Mouse (Mus musculus) megakaryocyte, adult 5-6 weeks (primary cell): ENCODE measurements around the gene Btnl4. TPM values are rescaled to one million over a fixed set of nuclear protein-coding genes. Genes with fewer than 3 reads are reported as not detected.

Experiments
- ATAC-seq: 2 replicates; pipeline ENCODE4 v1.8.0; 2016; ENCODE audit warnings: mild to moderate bottlenecking, inconsistent platforms; ENCODE audit not compliant: poor library complexity, severe bottlenecking
- total RNA-seq, 2 experiments: library from RNA; stranded (forward) in 1 of 2; stranded (reverse) in 1 of 2; fragments of 153-499, 151-499 nt in 1 of 2; fragments of 221-1000, 200-1000 nt in 1 of 2; gene quantifications; 2 replicates each; pipeline versions ENCODE4 v1.2.3 to v1.2.4; 2015 to 2017

Gene Btnl4
- total RNA-seq, 2 experiments from 2014 or later: not detected

DNA sequence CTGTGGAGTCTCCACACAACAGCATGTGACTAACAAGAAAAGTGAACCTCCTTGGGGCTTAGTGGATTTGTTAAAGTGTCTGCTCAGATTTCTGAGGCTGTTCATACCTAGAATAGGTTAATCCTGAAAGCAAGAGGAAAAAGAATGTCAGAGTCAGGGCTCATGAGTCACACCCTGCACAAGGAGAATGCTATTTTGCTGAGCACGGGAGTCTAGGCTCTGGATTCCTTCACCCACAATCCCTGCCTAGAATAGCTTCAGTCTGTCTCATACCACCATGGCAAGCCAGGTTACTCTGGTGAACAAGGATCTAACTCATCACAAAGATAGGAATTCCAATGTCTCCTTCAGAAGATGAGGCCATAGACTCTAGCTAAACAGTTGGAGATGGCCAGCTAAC lies 38.5 kb downstream of the Btnl4 start:
- ATAC-seq: no peak

DNA sequence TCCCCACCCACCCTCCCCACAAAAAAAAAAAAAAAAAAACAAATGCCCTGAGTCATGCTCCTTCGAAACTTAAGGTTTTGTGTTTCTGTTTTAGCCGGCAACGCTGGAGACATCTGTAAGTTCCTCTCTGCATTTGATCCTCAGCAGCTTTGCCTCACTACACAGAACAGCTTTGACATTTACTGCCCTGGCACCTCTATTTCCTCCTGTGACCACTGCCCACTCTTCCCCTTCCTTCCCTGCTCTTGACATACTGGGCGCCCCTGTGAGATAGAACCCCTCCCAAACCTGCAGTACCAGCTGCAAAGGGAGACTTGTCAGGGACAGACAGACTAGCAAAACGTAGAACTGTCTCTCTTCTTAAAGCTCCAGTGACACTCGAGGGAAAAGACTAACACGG lies 39.5 kb downstream of the Btnl4 start:
- ATAC-seq: peak; percentile 54

DNA sequence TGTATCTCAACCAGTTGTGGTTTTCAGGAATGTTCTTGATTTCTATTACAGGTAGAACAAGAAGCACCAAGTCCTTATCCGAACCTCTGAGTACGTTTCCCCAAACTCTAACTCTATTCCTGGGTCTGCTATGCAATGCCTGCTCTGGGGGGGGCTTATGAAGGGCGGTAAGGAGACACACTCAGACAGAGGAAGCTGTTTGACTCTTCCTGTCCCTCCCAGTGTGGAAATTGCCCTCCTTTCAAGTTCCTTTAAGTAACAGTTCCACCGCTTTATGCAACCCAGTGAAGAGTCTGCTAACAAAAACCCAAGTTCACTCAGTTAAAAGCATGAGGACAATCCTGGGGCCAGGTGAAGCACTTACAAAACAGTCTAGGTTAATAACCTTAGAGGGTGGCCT lies 40.0 kb downstream of the Btnl4 start:
- peak; percentile 81 for ATAC-seq

DNA sequence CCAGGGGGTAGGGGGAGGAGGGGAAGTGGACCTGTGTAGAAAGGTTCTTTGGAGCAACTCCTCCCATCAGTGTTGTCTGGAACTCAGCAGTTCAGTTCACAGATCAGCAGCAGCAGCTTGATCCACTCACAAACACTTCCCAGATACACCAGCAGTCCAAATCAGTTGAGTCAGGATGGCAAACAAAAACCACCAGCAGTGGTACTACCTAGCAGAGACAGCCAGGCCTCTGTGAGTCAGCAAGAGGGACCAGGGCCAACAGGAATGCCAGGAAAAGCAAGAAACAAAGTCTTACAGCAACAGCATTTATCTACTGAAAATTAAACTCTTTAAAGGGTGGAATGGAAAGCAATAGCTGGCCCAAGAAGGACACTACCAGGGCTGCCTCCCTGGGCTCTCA lies 49.5 kb downstream of the Btnl4 start:
- no peak for ATAC-seq

DNA sequence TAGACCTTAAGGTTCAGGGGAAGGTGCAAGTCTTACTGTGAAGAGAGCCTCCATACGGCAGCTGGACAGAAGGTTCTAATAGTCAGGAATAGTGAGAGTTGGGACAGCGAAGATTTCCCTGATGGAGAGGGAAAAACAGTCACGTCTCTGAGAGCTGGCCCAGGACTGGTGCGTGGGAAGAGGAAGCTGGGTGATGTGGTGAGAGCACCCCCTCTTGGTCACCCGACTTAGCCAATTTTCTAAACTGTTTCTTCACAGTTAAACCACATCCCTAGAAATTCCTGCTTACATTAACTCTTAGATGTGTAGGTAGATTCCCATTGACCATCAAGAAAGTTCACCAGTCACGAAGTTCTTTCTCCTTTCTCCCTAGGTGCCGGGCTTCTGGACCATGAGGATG lies 57.1 kb downstream of the Btnl4 start:
- peak; percentile 89 for ATAC-seq

Other genes with a start within 250 kb of the Btnl4 start
- 4.2 and 4.7 TPM in 2 replicates for gene H2-Ob, start 238.4 kb downstream of the Btnl4 start, total RNA-seq (2015)
- gene H2-Ob, start 238.4 kb downstream of the Btnl4 start, total RNA-seq (2017): 2.4 and 2.5 TPM in 2 replicates
- 145 and 162 TPM in 2 replicates for gene H2-Ab1, start 219.6 kb downstream of the Btnl4 start, total RNA-seq (2015)
- 136 and 181 TPM in 2 replicates for gene H2-Ab1, start 219.6 kb downstream of the Btnl4 start, total RNA-seq (2017)
- 193 and 213 TPM in 2 replicates for gene H2-Aa, start 189.5 kb downstream of the Btnl4 start, total RNA-seq (2015)
- 91.8 and 109 TPM in 2 replicates for gene H2-Aa, start 189.5 kb downstream of the Btnl4 start, total RNA-seq (2017)
- gene H2-Eb1, start 171.5 kb downstream of the Btnl4 start, total RNA-seq (2015): 35.4 and 38.0 TPM in 2 replicates
- gene H2-Eb1, start 171.5 kb downstream of the Btnl4 start, total RNA-seq (2017): 72.9 and 114 TPM in 2 replicates
- 0.07 and 0.25 TPM in 2 replicates for gene H2-Eb2, start 151.7 kb downstream of the Btnl4 start, total RNA-seq (2015)
- not detected in 2 replicates for gene H2-Eb2, start 151.7 kb downstream of the Btnl4 start, total RNA-seq (2017)
- gene Btnl2, start 122.5 kb downstream of the Btnl4 start, total RNA-seq (2015): 0.09 TPM in 1 of 2 replicates, not detected in the other
- gene Btnl2, start 122.5 kb downstream of the Btnl4 start, total RNA-seq (2017): 0.33 TPM in 1 of 2 replicates, not detected in the other
- not detected in 2 replicates for gene Btnl1, start 100.2 kb downstream of the Btnl4 start, total RNA-seq (2015)
- gene Btnl1, start 100.2 kb downstream of the Btnl4 start, total RNA-seq (2017): not detected in 2 replicates
- gene BC051142, start 78.5 kb downstream of the Btnl4 start, total RNA-seq (2015): not detected in 2 replicates
- 0.29 and 3.8 TPM in 2 replicates for gene BC051142, start 78.5 kb downstream of the Btnl4 start, total RNA-seq (2017)
- not detected in 2 replicates for gene Btnl6, start 40.0 kb upstream of the Btnl4 start, total RNA-seq (2015)
- not detected in 2 replicates for gene Btnl6, start 40.0 kb upstream of the Btnl4 start, total RNA-seq (2017)
- 0.11 TPM in 1 of 2 replicates, not detected in the other for gene Notch4, start 87.0 kb upstream of the Btnl4 start, total RNA-seq (2015)
- 0.12 and 0.15 TPM in 2 replicates for gene Notch4, start 87.0 kb upstream of the Btnl4 start, total RNA-seq (2017)
- 243 and 248 TPM in 2 replicates for gene Gpsm3, start 112.5 kb upstream of the Btnl4 start, total RNA-seq (2015)
- gene Gpsm3, start 112.5 kb upstream of the Btnl4 start, total RNA-seq (2017): 75.7 and 109 TPM in 2 replicates
- 18.3 and 26.6 TPM in 2 replicates for gene Pbx2, start 113.9 kb upstream of the Btnl4 start, total RNA-seq (2015)
- gene Pbx2, start 113.9 kb upstream of the Btnl4 start, total RNA-seq (2017): 29.3 and 32.7 TPM in 2 replicates
- gene Ager, start 120.5 kb upstream of the Btnl4 start, total RNA-seq (2015): 1.8 and 4.8 TPM in 2 replicates
- 1.6 and 2.4 TPM in 2 replicates for gene Ager, start 120.5 kb upstream of the Btnl4 start, total RNA-seq (2017)
- gene Rnf5, start 126.4 kb upstream of the Btnl4 start, total RNA-seq (2015): 44.7 and 59.5 TPM in 2 replicates
- gene Rnf5, start 126.4 kb upstream of the Btnl4 start, total RNA-seq (2017): 8.9 and 11.9 TPM in 2 replicates
- 29.0 and 36.5 TPM in 2 replicates for gene Agpat1, start 126.9 kb upstream of the Btnl4 start, total RNA-seq (2015)
- 24.2 and 24.5 TPM in 2 replicates for gene Agpat1, start 126.9 kb upstream of the Btnl4 start, total RNA-seq (2017)
- 0.82 and 0.91 TPM in 2 replicates for gene Egfl8, start 138.7 kb upstream of the Btnl4 start, total RNA-seq (2015)
- 0.57 and 5.0 TPM in 2 replicates for gene Egfl8, start 138.7 kb upstream of the Btnl4 start, total RNA-seq (2017)
- gene Ppt2, start 151.2 kb upstream of the Btnl4 start, total RNA-seq (2015): 37.0 and 41.4 TPM in 2 replicates
- gene Ppt2, start 151.2 kb upstream of the Btnl4 start, total RNA-seq (2017): 25.6 and 26.8 TPM in 2 replicates
- 0.22 and 0.73 TPM in 2 replicates for gene Prrt1, start 152.2 kb upstream of the Btnl4 start, total RNA-seq (2015)
- 0.22 TPM in 1 of 2 replicates, not detected in the other for gene Prrt1, start 152.2 kb upstream of the Btnl4 start, total RNA-seq (2017)
- 4.0 and 4.2 TPM in 2 replicates for gene Fkbpl, start 167.4 kb upstream of the Btnl4 start, total RNA-seq (2015)
- gene Fkbpl, start 167.4 kb upstream of the Btnl4 start, total RNA-seq (2017): 40.5 and 41.6 TPM in 2 replicates
- 31.9 and 32.4 TPM in 2 replicates for gene Atf6b, start 169.8 kb upstream of the Btnl4 start, total RNA-seq (2015)
- gene Atf6b, start 169.8 kb upstream of the Btnl4 start, total RNA-seq (2017): 25.4 and 32.2 TPM in 2 replicates
- 0.02 and 0.04 TPM in 2 replicates for gene Tnxb, start 193.2 kb upstream of the Btnl4 start, total RNA-seq (2015)
- gene Tnxb, start 193.2 kb upstream of the Btnl4 start, total RNA-seq (2017): under 0.01 and 0.08 TPM in 2 replicates